Mouse (Mus musculus) embryo, embryonic 11 days (tissue): ENCODE results near the gene Samhd1.
"Not testable (repeated sequence)": the region's sequence is repeated elsewhere in the genome, so short reads cannot be mapped to it uniquely, and the experiment has no call there.

Source experiments
- DNase-seq: peaks from one replicate; pipeline ENCODE4 v3.0.0-alpha.2; 2015

Samhd1 gene

GRCm38 (mm10) chr2:157135014-157135413 is at the start of gene Samhd1:
Samhd1 (minus strand) TSS chr2:157135265.
- peak; percentile 95 for DNase-seq

GRCm38 (mm10) chr2:157178167-157178566 is 43.1 kb upstream of the Samhd1 start:
- no peak for DNase-seq

GRCm38 (mm10) chr2:157176248-157176647 is 41.2 kb upstream of the Samhd1 start:
- DNase-seq: no peak

GRCm38 (mm10) chr2:157174416-157174815 is 39.4 kb upstream of the Samhd1 start:
- DNase-seq: peak; percentile 10

GRCm38 (mm10) chr2:157173555-157173954 is 38.5 kb upstream of the Samhd1 start:
- DNase-seq: no peak

GRCm38 (mm10) chr2:157172984-157173383 is 37.9 kb upstream of the Samhd1 start:
- no peak for DNase-seq

GRCm38 (mm10) chr2:157170626-157171025 is 35.6 kb upstream of the Samhd1 start:
- peak; percentile 16 for DNase-seq

GRCm38 (mm10) chr2:157170166-157170565 is 35.1 kb upstream of the Samhd1 start:
- peak; percentile 62 for DNase-seq

GRCm38 (mm10) chr2:157166371-157167080 is 31.5 kb upstream of the Samhd1 start:
- DNase-seq: no peak

GRCm38 (mm10) chr2:157165312-157166224 is 30.5 kb upstream of the Samhd1 start:
- not testable (repeated sequence) for DNase-seq

GRCm38 (mm10) chr2:157164101-157164500 is 29.0 kb upstream of the Samhd1 start:
- no peak for DNase-seq

GRCm38 (mm10) chr2:157156079-157156478 is 21.0 kb upstream of the Samhd1 start:
- no peak for DNase-seq

GRCm38 (mm10) chr2:157153235-157153634 is 18.2 kb upstream of the Samhd1 start:
- no peak for DNase-seq

- no peak for DNase-seq
Observed at GRCm38 (mm10) chr2:157148417-157148816, 13.4 kb upstream of the Samhd1 start.

- no peak for DNase-seq
Observed at GRCm38 (mm10) chr2:157147397-157148020, 12.4 kb upstream of the Samhd1 start.

GRCm38 (mm10) chr2:157145173-157145572 is 10.1 kb upstream of the Samhd1 start:
- no peak for DNase-seq

GRCm38 (mm10) chr2:157144132-157144531 is 9.1 kb upstream of the Samhd1 start:
- no peak for DNase-seq

- DNase-seq: no peak
Observed at GRCm38 (mm10) chr2:157141962-157142361, 6.9 kb upstream of the Samhd1 start.

GRCm38 (mm10) chr2:157139251-157139802 is 4.3 kb upstream of the Samhd1 start:
- no peak for DNase-seq

GRCm38 (mm10) chr2:157138808-157139207 is 3.7 kb upstream of the Samhd1 start:
- DNase-seq: no peak

GRCm38 (mm10) chr2:157137959-157138731 is 3.1 kb upstream of the Samhd1 start:
- no peak for DNase-seq

- no peak for DNase-seq
Observed at GRCm38 (mm10) chr2:157136646-157137045, 1.6 kb upstream of the Samhd1 start.
